Mouse (Mus musculus): ENCODE results near the gene Gas2l2.

Gene Gas2l2

GRCm38 (mm10) chr11:83394802-83395439 lies 34.3 kb downstream of the Gas2l2 start:
- no peak for DNase-seq (ENCODE audit: low spot score in 2 of 2)

- no peak for DNase-seq (ENCODE audit: low spot score in 2 of 2)
Observed at GRCm38 (mm10) chr11:83393062-83393461, 36.2 kb downstream of the Gas2l2 start.

- no peak for DNase-seq (ENCODE audit: low spot score in 2 of 2)
Observed at GRCm38 (mm10) chr11:83383532-83383887, 45.7 kb downstream of the Gas2l2 start.

- DNase-seq (ENCODE audit: low spot score in 2 of 2) = no peak
Observed at GRCm38 (mm10) chr11:83382876-83383531, 46.3 kb downstream of the Gas2l2 start.

GRCm38 (mm10) chr11:83379745-83380341 lies 49.4 kb downstream of the Gas2l2 start:
- no peak for DNase-seq (ENCODE audit: low spot score in 2 of 2)

Data from urinary bladder, postnatal 36 days (tissue).